Mouse (Mus musculus) urinary bladder, adult 18-20 months (tissue): ENCODE results near the gene Higd1a.

Source experiments
- DNase-seq, 2 experiments: peaks; one replicate each; pipeline ENCODE4 v3.0.0; 2022; ENCODE audit warnings: low spot score in 2 of 2, mixed read lengths in 2 of 2

Gene Higd1a

GRCm38 (mm10) chr9:121838008-121838407 is 20.2 kb downstream of the Higd1a start:
- DNase-seq: no peak

GRCm38 (mm10) chr9:121833825-121834224 is 24.3 kb downstream of the Higd1a start:
- DNase-seq: no peak

GRCm38 (mm10) chr9:121830956-121831293 is 27.2 kb downstream of the Higd1a start:
- DNase-seq: peak; percentile 46 to 64

GRCm38 (mm10) chr9:121830243-121830955 is 27.8 kb downstream of the Higd1a start:
- peak in 1 of 2 experiments; percentile 29 for DNase-seq

GRCm38 (mm10) chr9:121829270-121829992 is 28.7 kb downstream of the Higd1a start:
- no peak for DNase-seq

GRCm38 (mm10) chr9:121828314-121828713 is 29.8 kb downstream of the Higd1a start:
- no peak for DNase-seq

- DNase-seq: no peak
Measured at GRCm38 (mm10) chr9:121826356-121826755, 31.8 kb downstream of the Higd1a start.

GRCm38 (mm10) chr9:121823991-121824390 is 34.2 kb downstream of the Higd1a start:
- DNase-seq: no peak

GRCm38 (mm10) chr9:121823051-121823450 is 35.1 kb downstream of the Higd1a start:
- no peak for DNase-seq

- no peak for DNase-seq
Measured at GRCm38 (mm10) chr9:121822585-121822991, 35.6 kb downstream of the Higd1a start.

GRCm38 (mm10) chr9:121820765-121821164 is 37.4 kb downstream of the Higd1a start:
- no peak for DNase-seq

GRCm38 (mm10) chr9:121819771-121820471 is 38.2 kb downstream of the Higd1a start:
- no peak for DNase-seq

GRCm38 (mm10) chr9:121819073-121819770 is 38.9 kb downstream of the Higd1a start:
- DNase-seq: no peak

- no peak for DNase-seq
Measured at GRCm38 (mm10) chr9:121815183-121815582, 43.0 kb downstream of the Higd1a start.

- DNase-seq: no peak
Measured at GRCm38 (mm10) chr9:121810081-121810821, 47.9 kb downstream of the Higd1a start.

GRCm38 (mm10) chr9:121808511-121808910 is 49.7 kb downstream of the Higd1a start:
- no peak for DNase-seq

- no peak for DNase-seq
Measured at GRCm38 (mm10) chr9:121807947-121808346, 50.2 kb downstream of the Higd1a start.

- DNase-seq: no peak
Measured at GRCm38 (mm10) chr9:121807546-121807945, 50.6 kb downstream of the Higd1a start.

- no peak for DNase-seq
Measured at GRCm38 (mm10) chr9:121802747-121803146, 55.4 kb downstream of the Higd1a start.

- no peak for DNase-seq
Measured at GRCm38 (mm10) chr9:121798887-121799520, 59.2 kb downstream of the Higd1a start.
